Mouse (Mus musculus): ENCODE data around the gene Vwa3a. TPM values are rescaled to one million over a fixed set of nuclear protein-coding genes. Genes with fewer than 3 reads are reported as not detected.

The Vwa3a gene
- polyA plus RNA-seq, 1 experiment from 2014 or later = 2.4 TPM

DNA sequence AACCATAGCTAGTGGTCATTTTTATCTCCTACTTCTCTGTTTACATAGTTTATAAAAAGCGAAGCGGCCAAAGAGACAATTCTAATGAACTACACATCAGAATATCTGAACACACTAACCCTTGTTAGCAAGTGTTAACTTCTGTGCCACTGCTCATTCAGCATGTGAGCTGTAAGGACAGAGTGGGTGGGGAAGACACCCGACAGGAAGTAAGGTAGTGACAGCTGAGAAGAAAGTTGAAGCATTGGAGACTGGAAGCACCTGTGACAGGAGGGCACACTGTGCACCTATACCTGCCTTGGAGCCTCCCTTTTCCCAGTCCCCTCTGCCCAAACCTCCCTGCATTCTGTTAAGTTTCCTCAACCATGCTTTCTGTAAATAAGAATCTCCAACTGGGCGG is 17.1 kb upstream of the Vwa3a start:
- 80% methylated on average over 4 of the region's 4 CpGs for WGBS
- ATAC-seq (no peak), DNase-seq (ENCODE audit: low spot score) (no peak)
- Histone ChIP-seq H3K4me2 (replicated peaks; ENCODE audit: low read depth, low read length) (no peak overlapping the region), H3K4me3 (ENCODE audit: low read depth, low read length) (no peak overlapping the region), H3K4me1 (ENCODE audit: insufficient read depth, low read depth, low read length) (no peaks in the 10 kb centered on the region), H3K9me3 (ENCODE audit: low read length) (no peaks in the 10 kb centered on the region), H3K9ac (replicated peaks; ENCODE audit: low read depth) (no peak overlapping the region), H3K27ac (ENCODE audit: low read length) (no peak overlapping the region), H3K36me3 (ENCODE audit: insufficient read depth, low read length) (no peaks in the 10 kb centered on the region), H3K27me3 (replicated peaks; ENCODE audit: insufficient read depth, low read length) (no peaks in the 10 kb centered on the region)
- no peak for TF ChIP-seq CTCF (IDR thresholded peaks at IDR 0.05)
- no peak for TF ChIP-seq EP300 (IDR thresholded peaks at IDR 0.05)

DNA sequence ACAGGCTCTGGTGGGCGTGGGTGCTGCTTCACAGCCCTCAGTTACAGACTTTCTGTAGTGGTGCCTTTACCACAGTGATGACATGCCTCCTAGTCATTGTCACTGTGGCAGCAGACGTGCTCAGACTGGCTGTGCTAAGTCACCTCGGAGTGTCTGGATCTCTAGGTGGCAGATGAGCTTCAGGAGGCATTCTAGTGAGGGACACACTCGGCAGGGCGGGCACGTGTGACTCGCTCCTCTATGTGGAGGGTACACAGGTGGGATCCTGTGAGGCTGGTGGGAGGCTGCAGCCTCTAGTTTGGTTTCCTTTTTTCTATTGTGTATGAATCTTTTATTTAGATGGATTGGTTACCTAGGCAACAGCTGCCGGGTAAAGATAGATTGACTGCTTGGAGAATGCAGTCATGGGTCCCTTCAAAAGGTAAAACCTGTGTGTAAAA is 16.3 kb upstream of the Vwa3a start:
- H3K4me1 ChIP-seq (ENCODE audit: insufficient read depth, low read depth, low read length) = no peaks in the 10 kb centered on the region
- H3K4me2 ChIP-seq (replicated peaks; ENCODE audit: low read depth, low read length) = no peak overlapping the region
- no peak overlapping the region for H3K27ac ChIP-seq (ENCODE audit: low read length)
- no peaks in the 10 kb centered on the region for H3K36me3 ChIP-seq (ENCODE audit: insufficient read depth, low read length)
- no peaks in the 10 kb centered on the region for H3K9me3 ChIP-seq (ENCODE audit: low read length)
- DNase-seq (ENCODE audit: low spot score) (no peak), ATAC-seq (no peak)
- H3K4me3 ChIP-seq (ENCODE audit: low read depth, low read length) = no peak overlapping the region
- WGBS = 79% methylated on average over 8 of the region's 8 CpGs
- no peaks in the 10 kb centered on the region for H3K27me3 ChIP-seq (replicated peaks; ENCODE audit: insufficient read depth, low read length)
- H3K9ac ChIP-seq (replicated peaks; ENCODE audit: low read depth) = no peak overlapping the region
- no peak for TF ChIP-seq CTCF (IDR thresholded peaks at IDR 0.05)
- TF ChIP-seq EP300 (IDR thresholded peaks at IDR 0.05) = no peak

DNA sequence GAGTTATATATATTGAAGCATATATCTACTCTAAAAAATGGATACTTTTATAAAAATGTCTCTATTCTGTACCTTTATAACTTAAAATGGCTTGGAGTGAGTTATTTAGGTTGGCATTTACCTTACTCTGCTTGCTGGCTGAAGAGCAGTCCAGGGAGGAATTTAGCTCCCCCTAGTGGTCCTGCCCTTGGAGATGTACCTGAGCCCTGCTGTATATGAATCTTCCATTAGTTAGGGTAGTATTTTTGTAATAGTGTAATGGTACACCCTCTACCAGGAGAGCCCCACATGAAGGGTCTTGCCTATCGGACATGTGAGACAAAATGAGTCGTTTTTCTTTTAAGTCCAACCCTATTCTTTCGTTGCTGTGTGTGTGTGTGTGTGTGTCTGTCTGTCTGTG is 11.5 kb upstream of the Vwa3a start:
- Histone ChIP-seq H3K4me3 (ENCODE audit: low read depth, low read length) (no peak overlapping the region), H3K27ac (ENCODE audit: low read length) (no peak overlapping the region), H3K9me3 (ENCODE audit: low read length) (no peaks in the 10 kb centered on the region), H3K4me1 (ENCODE audit: insufficient read depth, low read depth, low read length) (no peaks in the 10 kb centered on the region; the same call in 1 of the 2 replicates), H3K4me2 (replicated peaks; ENCODE audit: low read depth, low read length) (no peak overlapping the region), H3K36me3 (ENCODE audit: insufficient read depth, low read length) (no peaks in the 10 kb centered on the region), H3K27me3 (replicated peaks; ENCODE audit: insufficient read depth, low read length) (no peaks in the 10 kb centered on the region), H3K9ac (replicated peaks; ENCODE audit: low read depth) (no peak overlapping the region)
- no peak; the same call in 1 of the 2 replicates for ATAC-seq
- DNase-seq (ENCODE audit: low spot score) = peak; percentile 52
- 86% methylated on average over 3 of the region's 3 CpGs for WGBS
- TF ChIP-seq EP300 (IDR thresholded peaks at IDR 0.05) = no peak
- TF ChIP-seq CTCF (IDR thresholded peaks at IDR 0.05) = peak; percentile 76

DNA sequence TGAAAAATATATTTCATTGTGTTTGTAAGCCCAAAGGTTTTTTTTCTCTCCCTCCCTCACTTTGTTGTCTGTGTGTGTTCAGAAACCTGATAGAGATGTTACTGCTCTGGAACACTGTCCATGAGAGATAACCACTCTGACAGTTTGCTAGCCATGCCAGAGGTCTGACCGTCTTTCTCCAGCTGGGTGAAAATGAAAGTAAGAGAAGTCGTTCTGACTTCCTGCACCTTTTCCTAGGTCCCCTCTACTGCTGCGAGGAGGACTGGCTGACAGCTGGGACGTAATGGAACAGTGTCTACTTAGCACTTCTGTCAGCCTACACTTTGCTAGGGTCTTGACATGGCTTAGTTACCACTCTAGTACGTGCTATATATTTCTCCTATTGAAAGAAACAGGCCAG is 9.5 kb upstream of the Vwa3a start:
- H3K27ac ChIP-seq (ENCODE audit: low read length) = no peak overlapping the region
- WGBS = 52% methylated on average over 5 of the region's 5 CpGs
- H3K36me3 ChIP-seq (ENCODE audit: insufficient read depth, low read length) = no peaks in the 10 kb centered on the region
- H3K27me3 ChIP-seq (replicated peaks; ENCODE audit: insufficient read depth, low read length) = no peaks in the 10 kb centered on the region
- H3K4me1 ChIP-seq (ENCODE audit: insufficient read depth, low read depth, low read length) = no peaks in the 10 kb centered on the region; the same call in 1 of the 2 replicates
- H3K9me3 ChIP-seq (ENCODE audit: low read length) = no peaks in the 10 kb centered on the region
- DNase-seq (ENCODE audit: low spot score) = peak; percentile 25
- no peak for ATAC-seq
- no peak overlapping the region for H3K9ac ChIP-seq (replicated peaks; ENCODE audit: low read depth)
- H3K4me3 ChIP-seq (ENCODE audit: low read depth, low read length) = no peak overlapping the region
- no peak overlapping the region for H3K4me2 ChIP-seq (replicated peaks; ENCODE audit: low read depth, low read length)
- no peak for TF ChIP-seq CTCF (IDR thresholded peaks at IDR 0.05)
- no peak for TF ChIP-seq EP300 (IDR thresholded peaks at IDR 0.05)

DNA sequence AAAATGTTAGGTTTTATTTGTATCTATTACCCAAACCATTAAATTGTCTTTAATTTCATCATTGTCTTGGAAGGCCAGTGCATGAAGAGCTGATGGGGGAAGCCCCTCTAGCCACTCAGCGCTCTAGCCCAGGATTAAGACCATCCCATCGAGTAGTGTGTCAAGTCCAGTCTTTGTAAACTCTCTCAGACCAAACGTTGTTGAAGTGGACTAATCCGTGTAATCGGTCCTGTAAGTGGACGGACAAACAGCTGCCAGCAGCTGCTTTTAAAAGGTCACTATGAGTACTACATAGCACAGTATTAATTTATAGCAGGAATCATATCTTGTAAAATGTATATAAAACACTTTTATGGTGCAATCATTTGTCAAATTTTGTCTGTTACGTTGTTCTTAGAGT is 6.2 kb upstream of the Vwa3a start:
- Histone ChIP-seq H3K4me2 (replicated peaks; ENCODE audit: low read depth, low read length) (no peak overlapping the region), H3K9me3 (ENCODE audit: low read length) (no peaks in the 10 kb centered on the region), H3K4me1 (ENCODE audit: insufficient read depth, low read depth, low read length) (no peaks in the 10 kb centered on the region; the same call in 1 of the 2 replicates), H3K4me3 (ENCODE audit: low read depth, low read length) (no peak overlapping the region), H3K27ac (ENCODE audit: low read length) (no peak overlapping the region), H3K36me3 (ENCODE audit: insufficient read depth, low read length) (no peaks in the 10 kb centered on the region), H3K9ac (replicated peaks; ENCODE audit: low read depth) (no peak overlapping the region), H3K27me3 (replicated peaks; ENCODE audit: insufficient read depth, low read length) (no peaks in the 10 kb centered on the region)
- WGBS = 43% methylated on average over 7 of the region's 7 CpGs
- 0 out of 2 replicates have a peak, but pooled peaks have one; percentile 32 for TF ChIP-seq EP300 (IDR thresholded peaks at IDR 0.05)
- TF ChIP-seq CTCF (IDR thresholded peaks at IDR 0.05) = no peak
- peak; percentile 86 for DNase-seq (ENCODE audit: low spot score)
- peak; percentile 90 for ATAC-seq

DNA sequence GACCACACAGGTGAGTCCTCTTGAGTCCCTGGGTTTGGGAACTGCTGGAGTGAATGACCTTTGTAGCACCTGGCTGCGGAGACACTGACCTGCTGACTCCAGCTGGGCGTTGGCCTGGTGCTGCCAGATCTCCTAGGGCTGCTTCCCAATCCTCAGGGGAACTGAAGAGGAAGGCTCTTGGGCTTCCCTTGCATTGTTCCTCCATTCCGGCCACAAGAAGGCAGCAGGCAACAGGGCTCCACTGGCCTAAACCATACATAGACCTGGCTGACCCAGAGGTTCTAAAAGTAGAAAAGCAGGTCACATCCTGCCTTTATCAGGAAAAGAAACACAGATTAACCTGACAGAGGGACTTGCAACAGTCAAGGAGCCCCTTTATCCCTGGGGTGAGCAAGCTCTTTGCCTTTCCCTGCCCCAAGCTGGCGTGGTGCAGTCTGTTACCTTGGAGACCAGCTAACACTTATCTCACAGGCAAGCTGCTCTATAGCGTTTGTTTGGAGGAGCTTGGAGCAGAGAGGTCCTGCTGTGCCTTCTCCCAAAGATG is 512 bp downstream of the Vwa3a start:
- DNase-seq (ENCODE audit: low spot score) = peak; percentile 40
- Histone ChIP-seq H3K4me2 (replicated peaks; ENCODE audit: low read depth, low read length) (no peak overlapping the region), H3K9me3 (ENCODE audit: low read length) (no peaks in the 10 kb centered on the region), H3K36me3 (ENCODE audit: insufficient read depth, low read length) (no peaks in the 10 kb centered on the region), H3K4me3 (ENCODE audit: low read depth, low read length) (no peak overlapping the region), H3K4me1 (ENCODE audit: insufficient read depth, low read depth, low read length) (0 out of 2 replicates have a peak, but pooled peaks cover 5% of the 10 kb centered on the region), H3K9ac (replicated peaks; ENCODE audit: low read depth) (no peak overlapping the region), H3K27me3 (replicated peaks; ENCODE audit: insufficient read depth, low read length) (no peaks in the 10 kb centered on the region), H3K27ac (ENCODE audit: low read length) (no peak overlapping the region)
- peak; percentile 67 for ATAC-seq
- peak; percentile 42 for TF ChIP-seq CTCF (IDR thresholded peaks at IDR 0.05)
- TF ChIP-seq EP300 (IDR thresholded peaks at IDR 0.05) = no peak
- 15% methylated on average over 5 of the region's 5 CpGs for WGBS

Data from lung, postnatal 0 days (tissue).